Comparison of ENCODE assay signal across 7 mouse cellular contexts in the genomic region with DNA sequence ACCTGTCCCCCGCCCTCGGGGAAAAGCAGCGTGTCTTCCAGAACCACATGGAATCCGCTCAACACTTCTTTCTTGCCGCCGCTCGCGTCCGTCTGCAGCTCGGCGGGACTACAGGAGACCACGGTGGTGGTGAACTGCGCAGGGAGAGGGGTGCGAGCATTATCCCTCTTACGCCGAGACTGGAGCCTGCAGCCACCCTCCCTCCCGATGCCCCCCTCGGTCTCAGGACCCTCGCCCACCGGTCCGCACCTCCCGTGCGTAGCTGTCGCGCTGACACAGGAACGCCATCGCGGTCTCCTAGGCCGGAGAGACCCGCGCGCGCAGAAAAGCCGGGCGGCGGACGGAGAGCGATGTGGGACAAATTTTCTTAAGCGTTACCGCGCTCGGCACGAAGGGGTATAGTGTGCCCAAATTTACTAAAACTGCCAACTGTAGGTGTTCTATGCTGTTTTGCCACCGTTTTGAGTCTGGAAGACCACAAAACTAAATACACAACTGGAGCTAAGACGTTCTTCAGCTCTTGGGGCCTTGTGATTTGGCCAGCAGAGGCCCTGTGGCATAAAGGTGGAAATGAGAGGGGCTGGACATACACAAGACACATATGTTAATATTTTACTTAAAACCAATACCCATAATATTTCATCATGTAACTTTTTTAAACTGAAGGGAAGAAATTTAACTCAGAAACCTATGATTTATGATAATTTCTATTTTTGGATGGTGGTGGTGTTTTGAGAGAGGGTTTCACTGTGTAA. TPM values are rescaled to one million over a fixed set of nuclear protein-coding genes. Genes with fewer than 3 reads are reported as not detected.
A peak's percentile ranks its signal among the peaks of the same experiment; 100 is the strongest.
DNase-seq lines count a peak whose midpoint lies in the region; ATAC-seq lines count a peak whose summit lies in the region.

A gene (minus strand): TSS at position 515 of the 755 bp plus-strand sequence.

- peak; percentile 90 for DNase-seq in adrenal gland, postnatal 25 days
- peak; percentile 93 for DNase-seq in embryonic facial prominence, embryonic 11.5 days (ENCODE audit: low spot score)
- peak; percentile 98 for DNase-seq in heart, adult 11 months
- DNase-seq in kidney, adult 11 months, result peak; percentile 76
- peak; percentile 88 for DNase-seq in left cerebral cortex, postnatal 4 days
- peak; percentile 99 for DNase-seq in midbrain, embryonic 11.5 days (ENCODE audit: low spot score, missing footprints)
- peak; percentile 62 for DNase-seq in skeletal muscle tissue, adult 2 months (ENCODE audit: low read depth, low spot score)

- H3K4me3 ChIP-seq in embryonic facial prominence, embryonic 11.5 days (ENCODE audit: low read depth, low read length), result peak within 1 kb of the TSS; percentile 87
- peak within 1 kb of the TSS; percentile 87 for H3K4me3 ChIP-seq in midbrain, embryonic 11.5 days (ENCODE audit: low read depth, low read length)

- no peaks in the 10 kb centered on the region for H3K9me3 ChIP-seq in embryonic facial prominence, embryonic 11.5 days (replicated peaks; ENCODE audit: control insufficient read depth, low read length)
- no peaks in the 10 kb centered on the region for H3K9me3 ChIP-seq in midbrain, embryonic 11.5 days (ENCODE audit: control insufficient read depth, low read length)

- H3K36me3 ChIP-seq in embryonic facial prominence, embryonic 11.5 days (replicated peaks; ENCODE audit: control insufficient read depth, insufficient read depth, low read depth, low read length), result no peaks in the 10 kb centered on the region
- H3K36me3 ChIP-seq in midbrain, embryonic 11.5 days (ENCODE audit: control insufficient read depth, insufficient read depth, low read length), result no peaks in the 10 kb centered on the region

- peak within 1 kb of the TSS; percentile 81 for H3K4me2 ChIP-seq in embryonic facial prominence, embryonic 11.5 days (ENCODE audit: low read depth, low read length)
- peak within 1 kb of the TSS; percentile 85 for H3K4me2 ChIP-seq in midbrain, embryonic 11.5 days

- peaks cover 3% of the 10 kb centered on the region; the same call in 1 of the 2 replicates for H3K4me1 ChIP-seq in embryonic facial prominence, embryonic 11.5 days (ENCODE audit: control insufficient read depth, insufficient read depth, low read length)
- peaks cover 5% of the 10 kb centered on the region for H3K4me1 ChIP-seq in midbrain, embryonic 11.5 days (ENCODE audit: control insufficient read depth, insufficient read depth, low read length)

- no peaks in the 10 kb centered on the region for H3K27me3 ChIP-seq in embryonic facial prominence, embryonic 11.5 days (ENCODE audit: control insufficient read depth, insufficient read depth, low read length)
- no peaks in the 10 kb centered on the region for H3K27me3 ChIP-seq in midbrain, embryonic 11.5 days (ENCODE audit: control insufficient read depth, insufficient read depth, low read length)

- peak; percentile 82 for ATAC-seq in embryonic facial prominence, embryonic 11.5 days (replicated peaks; ENCODE audit: insufficient number of reproducible peaks, low FRiP score, low TSS enrichment, low read depth)
- peak; percentile 83 for ATAC-seq in midbrain, embryonic 11.5 days (ENCODE audit: low FRiP score)

- H3K27ac ChIP-seq in embryonic facial prominence, embryonic 11.5 days (replicated peaks; ENCODE audit: low read depth, low read length), result peak within 1 kb of the TSS; percentile 59; the same call in 1 of the 2 replicates
- peak within 1 kb of the TSS; percentile 32; the same call in 1 of the 2 replicates for H3K27ac ChIP-seq in midbrain, embryonic 11.5 days (ENCODE audit: low read depth, low read length)

- H3K9ac ChIP-seq in embryonic facial prominence, embryonic 11.5 days (replicated peaks; ENCODE audit: low read length), result peak within 1 kb of the TSS; percentile 90
- H3K9ac ChIP-seq in midbrain, embryonic 11.5 days (ENCODE audit: low read length), result peak within 1 kb of the TSS; percentile 93

- intact Hi-C loops in left cerebral cortex, postnatal 4 days (cut with DNase I), result no loop called here

- under 1% methylated on average over 45 of the region's 45 CpGs for WGBS in embryonic facial prominence, embryonic 11.5 days
- WGBS in midbrain, embryonic 11.5 days, result under 1% methylated on average over 45 of the region's 45 CpGs

RNA-seq across cellular contexts. Expression of the gene that starts here (rescaled TPM):
- total RNA-seq in adrenal gland, postnatal 25 days (2021), result 34.0 and 36.3 TPM in 2 replicates
- 89.6 and 90.9 TPM in 2 replicates for polyA plus RNA-seq in embryonic facial prominence, embryonic 11.5 days (2014; fragmentation: Nextera tagmentation; extraction: Ambion mirVana)
- total RNA-seq in left cerebral cortex, postnatal 4 days (2021), result 10 to 100 TPM; 50.3 to 52.5 TPM
- polyA plus RNA-seq in midbrain, embryonic 11.5 days (2014; fragmentation: Nextera tagmentation; extraction: Ambion mirVana), result 83.0 and 91.1 TPM in 2 replicates

Comparison
In these comparisons a context has a peak if more than half of its experiments do, and no peak if none do; other contexts are left out.
1. Peak in every context shown above with its lines: DNase-seq, ATAC-seq, H3K4me3 ChIP-seq and H3K27ac ChIP-seq.